Mouse (Mus musculus): ENCODE measurements at regions not wholly inside any gene's neighbourhood (a gene's known extent, or its start where the extent isn't known, plus 50 kb on each side); places are given as distances from the start of the nearest gene placed in this dataset.

- TF ChIP-seq ETS1 (IDR thresholded peaks at IDR 0.05; ENCODE audit: low read depth, low read length): peak; percentile 74
Measured at GRCm38 (mm10) chr3:37978481-37978880, 254.2 kb upstream of the Gm5148 start (continued).

- peak; percentile 19 for DNase-seq (ENCODE audit: low read depth, low spot score)
- Histone ChIP-seq H3K79me2 (ENCODE audit: control insufficient read depth, insufficient read depth, low read length, poor library complexity) (no peaks in the 10 kb centered on the region), H3K27ac (ENCODE audit: control insufficient read depth, low read depth, low read length) (no peak overlapping the region), H3K4me3 (ENCODE audit: control insufficient read depth in 1 of 2, insufficient read depth in 1 of 2, low read depth in 2 of 2, low read length in 2 of 2) (no peak overlapping the region), H3K27me3 (ENCODE audit: control insufficient read depth in 1 of 2, insufficient read depth in 2 of 2, low read length in 2 of 2) (no peaks in the 10 kb centered on the region), H3K4me1 (ENCODE audit: control insufficient read depth in 1 of 2, insufficient read depth in 2 of 2, low read length in 2 of 2) (peaks cover 4 to 19% of the 10 kb centered on the region in 2 experiments; a peak in 3 of 4 replicates), H3K36me3 (ENCODE audit: control insufficient read depth in 1 of 2, insufficient read depth in 2 of 2, low read length in 2 of 2) (peaks cover 0 to 16% of the 10 kb centered on the region in 2 experiments; a peak in 2 of 4 replicates), H3K9me3 (replicated peaks; ENCODE audit: insufficient read depth, low read length) (no peaks in the 10 kb centered on the region), H3K9ac (ENCODE audit: control insufficient read depth, low read depth, low read length, poor library complexity, severe bottlenecking) (no peak overlapping the region)
- TF ChIP-seq MAX (IDR thresholded peaks at IDR 0.05; ENCODE audit: low read length): no peak
- TF ChIP-seq CTCF (IDR thresholded peaks at IDR 0.05 in 2 of 3, conservative IDR thresholded peaks at IDR 0.05 in 1 of 3; ENCODE audit: control insufficient read depth in 1 of 3, insufficient read depth in 1 of 3, low read depth in 2 of 3, low read length in 3 of 3, poor library complexity in 1 of 3, severe bottlenecking in 1 of 3): peak in 1 of 3 experiments; percentile 1; a peak in 1 of 6 replicates
Measured at GRCm38 (mm10) chr3:37977453-37977852, 253.2 kb upstream of the Gm5148 start.

- peaks cover 4 to 19% of the 10 kb centered on the region in 2 experiments; a peak in 3 of 4 replicates for H3K4me1 ChIP-seq (ENCODE audit: control insufficient read depth in 1 of 2, insufficient read depth in 2 of 2, low read length in 2 of 2)
- TF ChIP-seq MAZ (IDR thresholded peaks at IDR 0.05; ENCODE audit: low read depth, low read length) (no peak), SMC3 (IDR thresholded peaks at IDR 0.05; ENCODE audit: low read depth, low read length) (no peak), ZC3H11A (IDR thresholded peaks at IDR 0.05; ENCODE audit: low read depth, low read length) (no peak), ZNF384 (IDR thresholded peaks at IDR 0.05; ENCODE audit: low read depth, low read length) (no peak), SIN3A (IDR thresholded peaks at IDR 0.05; ENCODE audit: low read length) (no peak), MAX (IDR thresholded peaks at IDR 0.05; ENCODE audit: low read length) (no peak)
- H3K9ac ChIP-seq (ENCODE audit: control insufficient read depth, low read depth, low read length, poor library complexity, severe bottlenecking): no peak overlapping the region
- DNase-seq (ENCODE audit: low read depth, low spot score): no peak
- H3K9me3 ChIP-seq (replicated peaks; ENCODE audit: insufficient read depth, low read length): no peaks in the 10 kb centered on the region
- no peak overlapping the region for H3K4me3 ChIP-seq (ENCODE audit: control insufficient read depth in 1 of 2, insufficient read depth in 1 of 2, low read depth in 2 of 2, low read length in 2 of 2)
- no peaks in the 10 kb centered on the region for H3K79me2 ChIP-seq (ENCODE audit: control insufficient read depth, insufficient read depth, low read length, poor library complexity)
- peaks cover 0 to 16% of the 10 kb centered on the region in 2 experiments; a peak in 2 of 4 replicates for H3K36me3 ChIP-seq (ENCODE audit: control insufficient read depth in 1 of 2, insufficient read depth in 2 of 2, low read length in 2 of 2)
- H3K27me3 ChIP-seq (ENCODE audit: control insufficient read depth in 1 of 2, insufficient read depth in 2 of 2, low read length in 2 of 2): 0 out of 4 replicates have a peak, but pooled peaks cover 0 to 2% of the 10 kb centered on the region in 2 experiments
- H3K27ac ChIP-seq (ENCODE audit: control insufficient read depth, low read depth, low read length): no peak overlapping the region
Measured at GRCm38 (mm10) chr3:37976566-37976965, 252.3 kb upstream of the Gm5148 start.

GRCm38 (mm10) chr3:37975194-37975756 lies 251.0 kb upstream of the Gm5148 start:
- no peak overlapping the region for H3K27ac ChIP-seq (ENCODE audit: control insufficient read depth, low read depth, low read length)
- H3K9me3 ChIP-seq (replicated peaks; ENCODE audit: insufficient read depth, low read length): no peaks in the 10 kb centered on the region
- H3K36me3 ChIP-seq (ENCODE audit: control insufficient read depth in 1 of 2, insufficient read depth in 2 of 2, low read length in 2 of 2): peaks cover 0 to 16% of the 10 kb centered on the region in 2 experiments; a peak in 2 of 4 replicates
- H3K79me2 ChIP-seq (ENCODE audit: control insufficient read depth, insufficient read depth, low read length, poor library complexity): no peaks in the 10 kb centered on the region
- H3K4me3 ChIP-seq (ENCODE audit: control insufficient read depth in 1 of 2, insufficient read depth in 1 of 2, low read depth in 2 of 2, low read length in 2 of 2): 0 out of 4 replicates have a peak overlapping the region, but pooled peaks of 1 of the 2 experiments have one; percentile 11
- peak; percentile 33 for DNase-seq (ENCODE audit: low read depth, low spot score)
- H3K4me1 ChIP-seq (ENCODE audit: control insufficient read depth in 1 of 2, insufficient read depth in 2 of 2, low read length in 2 of 2): peaks cover 4 to 19% of the 10 kb centered on the region in 2 experiments; a peak in 3 of 4 replicates
- no peak for TF ChIP-seq SMC3 (IDR thresholded peaks at IDR 0.05; ENCODE audit: low read depth, low read length)
- 0 out of 2 replicates have a peak, but pooled peaks have one; percentile 34 for TF ChIP-seq BHLHE40 (IDR thresholded peaks at IDR 0.05; ENCODE audit: borderline replicate concordance, low read depth, low read length)
- 0 out of 2 replicates have a peak, but pooled peaks have one; percentile 24 for TF ChIP-seq RCOR1 (IDR thresholded peaks at IDR 0.05; ENCODE audit: low read depth, low read length)
- 0 out of 2 replicates have a peak, but pooled peaks have one; percentile 24 for TF ChIP-seq ETS1 (IDR thresholded peaks at IDR 0.05; ENCODE audit: low read depth, low read length)
- TF ChIP-seq GATA1 (IDR thresholded peaks at IDR 0.05; ENCODE audit: low read depth, low read length): peak; percentile 64; the same call in 1 of the 2 replicates
- peak; percentile 59 to 62; a peak in 3 of 4 replicates for TF ChIP-seq EP300 (IDR thresholded peaks at IDR 0.05; ENCODE audit: low read depth in 1 of 2, low read length in 2 of 2)
- TF ChIP-seq MEF2A (IDR thresholded peaks at IDR 0.05; ENCODE audit: extremely low read depth, insufficient replicate concordance, low read depth, low read length, poor library complexity, severe bottlenecking): no peak
- H3K27me3 ChIP-seq (ENCODE audit: control insufficient read depth in 1 of 2, insufficient read depth in 2 of 2, low read length in 2 of 2): peaks cover 0 to 2% of the 10 kb centered on the region in 2 experiments; a peak in 1 of 4 replicates
- 0 out of 2 replicates have a peak overlapping the region, but pooled peaks have one; percentile 25 for H3K9ac ChIP-seq (ENCODE audit: control insufficient read depth, low read depth, low read length, poor library complexity, severe bottlenecking)
